Mouse (Mus musculus) heart, embryonic 16.5 days (tissue): ENCODE data around the gene Nlrp9b. TPM values are rescaled to one million over a fixed set of nuclear protein-coding genes. Genes with fewer than 3 reads are reported as not detected.
"Not testable (repeated sequence)": the region's sequence is repeated elsewhere in the genome, so short reads cannot be mapped to it uniquely, and the experiment has no call there.

Experiments used
- ATAC-seq: fragments of 200-750 bp; cut with Nextera tagmentation; replicated peaks from 2 replicates; pipeline ENCODE4 v1.8.0; 2017; ENCODE audit warnings: moderate number of reproducible peaks; ENCODE audit not compliant: insufficient read depth, low FRiP score; ENCODE audit errors: extremely low read depth
- H3K27ac ChIP-seq: fragments of 300-500 bp; sonication (generic); 2 replicates; pipeline ENCODE4 v1.5.1; 2014; ENCODE audit warnings: mild to moderate bottlenecking, low read length, control low read depth, moderate library complexity
- H3K27me3 ChIP-seq: fragments of 300-500 bp; sonication (generic); 2 replicates; pipeline ENCODE4 v1.6.1; 2014; ENCODE audit warnings: low read length, mixed read lengths; ENCODE audit not compliant: control insufficient read depth, insufficient read depth
- H3K36me3 ChIP-seq: fragments of 300-500 bp; sonication (generic); 2 replicates; pipeline ENCODE4 v1.6.1; 2014; ENCODE audit not compliant: control insufficient read depth, insufficient read depth
- H3K4me1 ChIP-seq: fragments of 300-500 bp; sonication (generic); 2 replicates; pipeline ENCODE4 v1.6.1; 2014; ENCODE audit warnings: low read length, mixed read lengths; ENCODE audit not compliant: control insufficient read depth, insufficient read depth
- H3K4me2 ChIP-seq: fragments of 300-500 bp; sonication (generic); 2 replicates; pipeline ENCODE4 v1.6.1; 2014; ENCODE audit warnings: low read depth, mild to moderate bottlenecking, control low read depth, low read length
- H3K4me3 ChIP-seq: fragments of 300-500 bp; sonication (generic); 2 replicates; pipeline ENCODE4 v1.5.1; 2014; ENCODE audit warnings: mild to moderate bottlenecking, control low read depth, low read length
- H3K9ac ChIP-seq: fragments of 300-500 bp; sonication (generic); 2 replicates; pipeline ENCODE4 v1.6.1; 2014; ENCODE audit warnings: low read length, control low read depth
- H3K9me3 ChIP-seq: fragments of 300-500 bp; sonication (generic); replicated peaks from 2 replicates; pipeline ENCODE4 v1.6.1; 2016; ENCODE audit warnings: low read length; ENCODE audit not compliant: control insufficient read depth
- WGBS: fragments of 180-500 bp; shearing (Covaris S2); extraction: QIAGEN DNeasy Blood & Tissue Kit; methylation state at CpG from one replicate; pipeline ENCODE4 v1.1.7; 2014; 5-methylcytosine and 5-hydroxymethylcytosine counted together
- polyA plus RNA-seq: library from polyadenylated mRNA; unstranded; fragments of >200 nt; fragmentation: Nextera tagmentation; extraction: Ambion mirVana; gene quantifications from 2 replicates; pipeline ENCODE4 v1.2.1, GENCODE M21; 2015

Nlrp9b gene
- polyA plus RNA-seq, 1 experiment from 2014 or later: 0.04 TPM

- no peaks in the 10 kb centered on the region for H3K36me3 ChIP-seq
- WGBS: 54% methylated on average over 2 of the region's 2 CpGs
- no peak for ATAC-seq
Observed at GRCm38 (mm10) chr7:20009987-20010386, 18.7 kb downstream of the Nlrp9b start.

GRCm38 (mm10) chr7:20064100-20064499 is 72.8 kb downstream of the Nlrp9b start:
- H3K27ac ChIP-seq, H3K9ac ChIP-seq, H3K4me1 ChIP-seq, H3K27me3 ChIP-seq, H3K36me3 ChIP-seq, H3K4me2 ChIP-seq, H3K4me3 ChIP-seq, ATAC-seq, H3K9me3 ChIP-seq: not testable (repeated sequence)
- WGBS: 68% methylated on average over 4 of the region's 4 CpGs

More at GRCm38 (mm10) chr7:20009987-20010386, 18.7 kb downstream of the Nlrp9b start:
- Histone ChIP-seq H3K27ac (no peak overlapping the region), H3K27me3 (no peaks in the 10 kb centered on the region), H3K4me3 (no peak overlapping the region), H3K4me2 (no peak overlapping the region), H3K9me3 (no peaks in the 10 kb centered on the region), H3K4me1 (no peaks in the 10 kb centered on the region), H3K9ac (no peak overlapping the region)

GRCm38 (mm10) chr7:20078118-20078517 is 86.9 kb downstream of the Nlrp9b start:
- H3K27me3 ChIP-seq, H3K9me3 ChIP-seq, H3K4me3 ChIP-seq, H3K27ac ChIP-seq, ATAC-seq, H3K4me2 ChIP-seq, H3K4me1 ChIP-seq, H3K9ac ChIP-seq, H3K36me3 ChIP-seq: not testable (repeated sequence)
- 65% methylated on average over 18 of the region's 18 CpGs for whole genome bisulfite sequencing

- WGBS: 72% methylated on average over 5 of the region's 5 CpGs
Observed at GRCm38 (mm10) chr7:20099380-20099779, 108.1 kb downstream of the Nlrp9b start, which contains the start of gene Vmn1r91. Gene Vmn1r91, plus strand, starts transcription at chr7:20099680.

GRCm38 (mm10) chr7:20122479-20122878 is 131.2 kb downstream of the Nlrp9b start, which contains the start of gene Gm16442:
Gene Gm16442, minus strand, starts transcription at chr7:20122579.
- H3K4me2 ChIP-seq, ATAC-seq, H3K4me1 ChIP-seq, H3K27me3 ChIP-seq, H3K9me3 ChIP-seq, H3K4me3 ChIP-seq, H3K27ac ChIP-seq, H3K9ac ChIP-seq, H3K36me3 ChIP-seq: not testable (repeated sequence)
- WGBS: no CpG with 5 or more reads among the region's 2 CpGs

More at GRCm38 (mm10) chr7:20099380-20099779, 108.1 kb downstream of the Nlrp9b start, which contains the start of gene Vmn1r91:
- H3K4me2 ChIP-seq, H3K27me3 ChIP-seq, H3K4me3 ChIP-seq, H3K36me3 ChIP-seq, H3K27ac ChIP-seq, H3K4me1 ChIP-seq, H3K9me3 ChIP-seq, H3K9ac ChIP-seq, ATAC-seq: not testable (repeated sequence)

Other genes with a start within 250 kb of the Nlrp9b start
- 63.5 and 76.8 TPM in 2 replicates for gene Nectin2, start 241.0 kb upstream of the Nlrp9b start, polyA plus RNA-seq
- gene Bcam, start 220.4 kb upstream of the Nlrp9b start, polyA plus RNA-seq: 413 and 444 TPM in 2 replicates
- 1.2 and 2.0 TPM in 2 replicates for gene Cblc, start 194.7 kb upstream of the Nlrp9b start, polyA plus RNA-seq
- 3.1 and 4.1 TPM in 2 replicates for gene Bcl3, start 168.7 kb upstream of the Nlrp9b start, polyA plus RNA-seq
- not detected in 2 replicates for gene Gm19345, start 139.5 kb upstream of the Nlrp9b start, polyA plus RNA-seq
- not detected in 2 replicates for gene Ceacam16, start 130.2 kb upstream of the Nlrp9b start, polyA plus RNA-seq
- gene Ceacam19, start 103.5 kb upstream of the Nlrp9b start, polyA plus RNA-seq: 0.04 TPM in 1 of 2 replicates, not detected in the other
- 17.6 and 19.0 TPM in 2 replicates for gene Pvr, start 70.3 kb upstream of the Nlrp9b start, polyA plus RNA-seq
- 1.8 and 2.2 TPM in 2 replicates for gene Igsf23, start 40.7 kb upstream of the Nlrp9b start, polyA plus RNA-seq
- 0.11 TPM in 1 of 2 replicates, not detected in the other for gene Ceacam20, start 26.1 kb upstream of the Nlrp9b start, polyA plus RNA-seq
- gene Vmn1r91, start 108.2 kb downstream of the Nlrp9b start, polyA plus RNA-seq: not detected in 2 replicates
- not detected in 2 replicates for gene Gm16442, start 131.1 kb downstream of the Nlrp9b start, polyA plus RNA-seq
- not detected in 2 replicates for gene Vmn1r93, start 147.6 kb downstream of the Nlrp9b start, polyA plus RNA-seq
- not detected in 2 replicates for gene Vmn1r94, start 176.9 kb downstream of the Nlrp9b start, polyA plus RNA-seq
- gene Vmn1r95, start 202.2 kb downstream of the Nlrp9b start, polyA plus RNA-seq: not detected in 2 replicates
- gene Gm6164, start 214.1 kb downstream of the Nlrp9b start, polyA plus RNA-seq: not detected in 2 replicates
- not detected in 2 replicates for gene Gm4498, start 242.4 kb downstream of the Nlrp9b start, polyA plus RNA-seq